ENCODE assay signal across 13 mouse cellular contexts in genomic region chr14:108610028-108610427, GRCm38 (mm10).
"Had no signal": no experiment of that assay in that cellular context is flagged by ENCODE, and none has a peak within 500 bp of the region (broad histone marks: within the 10 kb centered on the region; RNA-seq: fewer than 3 reads in every experiment).

No protein-coding gene starts in this region.

- H3K4me2 ChIP-seq: kidney, embryonic 15.5 days; limb, embryonic 15.5 days; liver, embryonic 13.5 days; lung, embryonic 15.5 days; midbrain, embryonic 12.5 days; stomach, embryonic 15.5 days had no signal

- H3K36me3 ChIP-seq: kidney, embryonic 15.5 days; limb, embryonic 15.5 days; liver, embryonic 13.5 days; lung, embryonic 15.5 days; midbrain, embryonic 12.5 days; stomach, embryonic 15.5 days had no signal

- H3K27me3 ChIP-seq: kidney, embryonic 15.5 days; limb, embryonic 15.5 days; liver, embryonic 13.5 days; lung, embryonic 15.5 days; midbrain, embryonic 12.5 days; stomach, embryonic 15.5 days had no signal

- H3K9me3 ChIP-seq: kidney, embryonic 15.5 days; limb, embryonic 15.5 days; liver, embryonic 13.5 days; lung, embryonic 15.5 days; midbrain, embryonic 12.5 days; stomach, embryonic 15.5 days had no signal

- H3K27ac ChIP-seq: kidney, embryonic 15.5 days; limb, embryonic 15.5 days; liver, embryonic 13.5 days; lung, embryonic 15.5 days; macrophage; midbrain, embryonic 12.5 days; stomach, embryonic 15.5 days had no signal

- DNase-seq: kidney, adult 2 months; kidney, postnatal 14 days; liver, embryonic 13.5 days; liver, postnatal 0 days; lung, postnatal 14 days; right cerebral cortex, postnatal 14 days; thymus, postnatal 36 days had no signal

- ATAC-seq: liver, postnatal 0 days had no signal

- H3K9ac ChIP-seq: kidney, embryonic 15.5 days; limb, embryonic 15.5 days; liver, embryonic 13.5 days; liver, postnatal 0 days; lung, embryonic 15.5 days; midbrain, embryonic 12.5 days; stomach, embryonic 15.5 days had no signal

- H3K4me1 ChIP-seq: kidney, embryonic 15.5 days; limb, embryonic 15.5 days; liver, embryonic 13.5 days; lung, embryonic 15.5 days; midbrain, embryonic 12.5 days; stomach, embryonic 15.5 days had no signal

- H3K4me3 ChIP-seq: kidney, embryonic 15.5 days; limb, embryonic 15.5 days; liver, embryonic 13.5 days; lung, embryonic 15.5 days; midbrain, embryonic 12.5 days; stomach, embryonic 15.5 days had no signal
